Mouse (Mus musculus): ENCODE data around the gene Sart1. TPM values are rescaled to one million over a fixed set of nuclear protein-coding genes. Genes with fewer than 3 reads are reported as not detected.
A peak's percentile ranks its signal among the peaks of the same experiment; 100 is the strongest.

Gene Sart1
- total RNA-seq, 1 experiment = 111 TPM

- TF ChIP-seq ZC3H11A (IDR thresholded peaks at IDR 0.05; ENCODE audit: borderline replicate concordance, low read depth, low read length) = no peak
- TF ChIP-seq CHD2 (IDR thresholded peaks at IDR 0.05; ENCODE audit: low read depth, low read length) = no peak
- TF ChIP-seq ZNF384 (IDR thresholded peaks at IDR 0.05; ENCODE audit: low read depth, low read length) = no peak
- no peak for TF ChIP-seq MAFK (IDR thresholded peaks at IDR 0.05; ENCODE audit: insufficient read depth, low read depth, low read length)
- Histone ChIP-seq H3K4me1 (ENCODE audit: control insufficient read depth in 2 of 2, insufficient read depth in 2 of 2, low read length in 2 of 2, poor library complexity in 1 of 2) (peaks cover 6 to 14% of the 10 kb centered on the region in 2 experiments; a peak in 3 of 4 replicates), H3K27ac (ENCODE audit: insufficient read depth, low read depth, low read length, poor library complexity, severe bottlenecking) (no peak overlapping the region), H3K4me3 (ENCODE audit: insufficient read depth in 1 of 2, low read depth in 1 of 2, low read length in 2 of 2, poor library complexity in 1 of 2, severe bottlenecking in 1 of 2) (peak overlapping the region; percentile 77 to 99; a peak in 3 of 4 replicates), H3K36me3 (ENCODE audit: control insufficient read depth, insufficient read depth, low read length, poor library complexity, severe bottlenecking) (peaks cover 22% of the 10 kb centered on the region; the same call in 1 of the 2 replicates), H3K9ac (ENCODE audit: insufficient read depth, low read depth, low read length, poor library complexity, severe bottlenecking) (peak overlapping the region; percentile 85), H3K9me3 (ENCODE audit: control insufficient read depth, insufficient read depth, low read depth, low read length) (no peaks in the 10 kb centered on the region)
- DNase-seq (ENCODE audit: low read depth, low spot score) = no peak
- in situ Hi-C loops (cut with MboI; ENCODE audit: low sequenced_read_pairs in 2 of 2, unreplicated experiment in 2 of 2) = no loop called here
Measured at GRCm38 (mm10) chr19:5423561-5423960, 35.1 kb upstream of the Sart1 start.

GRCm38 (mm10) chr19:5422895-5423443 is 34.5 kb upstream of the Sart1 start:
- peak overlapping the region; percentile 85; the same call in 1 of the 2 replicates for H3K9ac ChIP-seq (ENCODE audit: insufficient read depth, low read depth, low read length, poor library complexity, severe bottlenecking)
- no peak for DNase-seq (ENCODE audit: low read depth, low spot score)
- no peak overlapping the region for H3K27ac ChIP-seq (ENCODE audit: insufficient read depth, low read depth, low read length, poor library complexity, severe bottlenecking)
- TF ChIP-seq MAFK (IDR thresholded peaks at IDR 0.05; ENCODE audit: insufficient read depth, low read depth, low read length) = no peak
- no peak for TF ChIP-seq ZC3H11A (IDR thresholded peaks at IDR 0.05; ENCODE audit: borderline replicate concordance, low read depth, low read length)
- no peak for TF ChIP-seq HCFC1 (IDR thresholded peaks at IDR 0.05; ENCODE audit: borderline replicate concordance, insufficient read depth, low read length)
- no peak for TF ChIP-seq CHD2 (IDR thresholded peaks at IDR 0.05; ENCODE audit: low read depth, low read length)
- no peak for TF ChIP-seq ZNF384 (IDR thresholded peaks at IDR 0.05; ENCODE audit: low read depth, low read length)
- no peak overlapping the region for H3K4me3 ChIP-seq (ENCODE audit: insufficient read depth in 1 of 2, low read depth in 1 of 2, low read length in 2 of 2, poor library complexity in 1 of 2, severe bottlenecking in 1 of 2)
- H3K4me1 ChIP-seq (ENCODE audit: control insufficient read depth in 2 of 2, insufficient read depth in 2 of 2, low read length in 2 of 2, poor library complexity in 1 of 2) = peaks cover 6 to 14% of the 10 kb centered on the region in 2 experiments; a peak in 3 of 4 replicates
- in situ Hi-C loops (cut with MboI; ENCODE audit: low sequenced_read_pairs in 2 of 2, unreplicated experiment in 2 of 2) = no loop called here
- H3K9me3 ChIP-seq (ENCODE audit: control insufficient read depth, insufficient read depth, low read depth, low read length) = no peaks in the 10 kb centered on the region
- H3K36me3 ChIP-seq (ENCODE audit: control insufficient read depth, insufficient read depth, low read length, poor library complexity, severe bottlenecking) = peaks cover 22% of the 10 kb centered on the region; the same call in 1 of the 2 replicates

GRCm38 (mm10) chr19:5422267-5422666 is 33.8 kb upstream of the Sart1 start:
- Histone ChIP-seq H3K9ac (ENCODE audit: insufficient read depth, low read depth, low read length, poor library complexity, severe bottlenecking) (no peak overlapping the region), H3K4me3 (ENCODE audit: insufficient read depth in 1 of 2, low read depth in 1 of 2, low read length in 2 of 2, poor library complexity in 1 of 2, severe bottlenecking in 1 of 2) (no peak overlapping the region), H3K27ac (ENCODE audit: insufficient read depth, low read depth, low read length, poor library complexity, severe bottlenecking) (no peak overlapping the region), H3K36me3 (ENCODE audit: control insufficient read depth, insufficient read depth, low read length, poor library complexity, severe bottlenecking) (peaks cover 22% of the 10 kb centered on the region; the same call in 1 of the 2 replicates), H3K9me3 (ENCODE audit: control insufficient read depth, insufficient read depth, low read depth, low read length) (no peaks in the 10 kb centered on the region), H3K4me1 (ENCODE audit: control insufficient read depth in 2 of 2, insufficient read depth in 2 of 2, low read length in 2 of 2, poor library complexity in 1 of 2) (peaks cover 6 to 14% of the 10 kb centered on the region in 2 experiments; a peak in 3 of 4 replicates)
- DNase-seq (ENCODE audit: low read depth, low spot score) = no peak
- in situ Hi-C loops (cut with MboI; ENCODE audit: low sequenced_read_pairs in 2 of 2, unreplicated experiment in 2 of 2) = no loop called here
- TF ChIP-seq MAFK (IDR thresholded peaks at IDR 0.05; ENCODE audit: insufficient read depth, low read depth, low read length) (no peak), CHD2 (IDR thresholded peaks at IDR 0.05; ENCODE audit: low read depth, low read length) (no peak), ZNF384 (IDR thresholded peaks at IDR 0.05; ENCODE audit: low read depth, low read length) (no peak), ZC3H11A (IDR thresholded peaks at IDR 0.05; ENCODE audit: borderline replicate concordance, low read depth, low read length) (no peak), HCFC1 (IDR thresholded peaks at IDR 0.05; ENCODE audit: borderline replicate concordance, insufficient read depth, low read length) (no peak)

- H3K9ac ChIP-seq (ENCODE audit: insufficient read depth, low read depth, low read length, poor library complexity, severe bottlenecking) = no peak overlapping the region
- no peak overlapping the region for H3K27ac ChIP-seq (ENCODE audit: insufficient read depth, low read depth, low read length, poor library complexity, severe bottlenecking)
- in situ Hi-C loops (cut with MboI; ENCODE audit: low sequenced_read_pairs in 2 of 2, unreplicated experiment in 2 of 2) = no loop called here
- TF ChIP-seq HCFC1 (IDR thresholded peaks at IDR 0.05; ENCODE audit: borderline replicate concordance, insufficient read depth, low read length) (no peak), ZC3H11A (IDR thresholded peaks at IDR 0.05; ENCODE audit: borderline replicate concordance, low read depth, low read length) (no peak), ZNF384 (IDR thresholded peaks at IDR 0.05; ENCODE audit: low read depth, low read length) (no peak), CHD2 (IDR thresholded peaks at IDR 0.05; ENCODE audit: low read depth, low read length) (no peak), MAFK (IDR thresholded peaks at IDR 0.05; ENCODE audit: insufficient read depth, low read depth, low read length) (no peak)
- peaks cover 6 to 12% of the 10 kb centered on the region in 2 experiments; a peak in 3 of 4 replicates for H3K4me1 ChIP-seq (ENCODE audit: control insufficient read depth in 2 of 2, insufficient read depth in 2 of 2, low read length in 2 of 2, poor library complexity in 1 of 2)
- no peak overlapping the region for H3K4me3 ChIP-seq (ENCODE audit: insufficient read depth in 1 of 2, low read depth in 1 of 2, low read length in 2 of 2, poor library complexity in 1 of 2, severe bottlenecking in 1 of 2)
- DNase-seq (ENCODE audit: low read depth, low spot score) = no peak
- H3K36me3 ChIP-seq (ENCODE audit: control insufficient read depth, insufficient read depth, low read length, poor library complexity, severe bottlenecking) = peaks cover 17% of the 10 kb centered on the region; the same call in 1 of the 2 replicates
- H3K9me3 ChIP-seq (ENCODE audit: control insufficient read depth, insufficient read depth, low read depth, low read length) = no peaks in the 10 kb centered on the region
Measured at GRCm38 (mm10) chr19:5421784-5422183, 33.3 kb upstream of the Sart1 start.

All from ES-E14 (cell line).